In the genomic region with DNA sequence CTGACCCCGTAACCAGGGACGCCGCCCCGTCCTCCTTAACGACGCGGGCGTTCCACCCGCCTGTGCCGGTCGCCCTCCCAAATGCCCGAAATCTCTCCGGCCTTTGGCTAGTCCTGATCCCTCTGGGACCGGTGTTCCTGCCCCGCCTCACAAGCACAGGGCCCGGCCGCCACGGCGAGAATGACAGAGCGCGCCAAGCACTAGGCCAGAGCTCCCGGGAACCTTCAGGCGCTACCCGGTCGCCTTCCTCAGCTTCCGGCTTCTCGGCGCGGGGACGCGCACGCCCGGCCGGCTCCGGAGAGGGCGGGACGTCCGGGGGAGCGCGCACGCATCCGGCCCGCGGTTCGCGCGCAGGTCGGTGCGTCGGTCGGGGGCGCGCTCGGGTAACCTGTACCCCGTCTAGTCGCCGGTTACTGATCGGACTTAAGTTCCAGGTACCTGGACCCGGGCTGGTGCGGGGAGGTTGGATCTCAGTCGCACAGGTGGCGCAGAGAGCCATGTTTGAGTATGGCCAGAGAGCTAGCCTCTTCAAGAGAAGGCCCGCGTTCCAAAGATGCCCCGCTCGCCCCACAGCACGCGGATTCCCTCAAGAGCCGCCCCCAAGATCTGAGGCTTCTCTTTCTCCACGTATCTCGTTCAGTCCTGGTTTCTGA, we compare ENCODE assay signal across 8 mouse cellular contexts. TPM values are rescaled to one million over a fixed set of nuclear protein-coding genes. Genes with fewer than 3 reads are reported as not detected.
DNase-seq lines count a peak whose midpoint lies in the region; ATAC-seq and TF ChIP-seq lines count a peak whose summit lies in the region.

TSS of gene Babam2 (plus strand) at position 41 of the 653 bp plus-strand sequence.

- H3K27me3 ChIP-seq in C2C12 (ENCODE audit: control insufficient read depth, insufficient read depth, insufficient read length): no peaks in the 10 kb centered on the region
- no peaks in the 10 kb centered on the region for H3K27me3 ChIP-seq in erythroblast, embryonic 14.5 days (ENCODE audit: control insufficient read depth)
- no peaks in the 10 kb centered on the region for H3K27me3 ChIP-seq in heart, embryonic 12.5 days (replicated peaks)
- H3K27me3 ChIP-seq in kidney, postnatal 0 days (ENCODE audit: insufficient read depth, low read length): no peaks in the 10 kb centered on the region
- no peaks in the 10 kb centered on the region for H3K27me3 ChIP-seq in liver, embryonic 11.5 days (replicated peaks; ENCODE audit: control insufficient read depth, insufficient read depth, low read length)
- H3K27me3 ChIP-seq in stomach, embryonic 14.5 days (ENCODE audit: control insufficient read depth, insufficient read depth, low read length): no peaks in the 10 kb centered on the region

- no peak for TF ChIP-seq CTCF in C2C12 (IDR thresholded peaks at IDR 0.05; ENCODE audit: control insufficient read depth, insufficient read depth, insufficient read length)
- no peak for TF ChIP-seq CTCF in brain, embryonic 14.5 days (IDR thresholded peaks at IDR 0.05; ENCODE audit: borderline replicate concordance, extremely low read depth, insufficient read depth, insufficient read length)
- no peak for TF ChIP-seq CTCF in kidney, postnatal 0 days (IDR thresholded peaks at IDR 0.05; ENCODE audit: low read depth)

- H3K4me2 ChIP-seq in heart, embryonic 12.5 days: peak within 1 kb of the TSS; percentile 85
- H3K4me2 ChIP-seq in kidney, postnatal 0 days (ENCODE audit: low read length): peak within 1 kb of the TSS; percentile 81
- H3K4me2 ChIP-seq in liver, embryonic 11.5 days: peak within 1 kb of the TSS; percentile 69
- H3K4me2 ChIP-seq in stomach, embryonic 14.5 days (replicated peaks; ENCODE audit: low read depth, low read length): peak within 1 kb of the TSS; percentile 67

- DNase-seq in brain, embryonic 14.5 days (ENCODE audit: low read depth): peak; percentile 96
- DNase-seq in kidney, postnatal 0 days (ENCODE audit: low spot score): peak; percentile 91
- DNase-seq in liver, embryonic 11.5 days (ENCODE audit: low spot score): peak; percentile 98
- peak; percentile 96 for DNase-seq in naive thymus-derived CD4-positive, alpha-beta T cell, adult 2 months (ENCODE audit: low read depth)

- WGBS in heart, embryonic 12.5 days: under 1% methylated on average over 70 of the region's 71 CpGs
- WGBS in kidney, postnatal 0 days: under 1% methylated on average over 71 of the region's 71 CpGs
- WGBS in liver, embryonic 11.5 days: under 1% methylated on average over 71 of the region's 71 CpGs
- WGBS in stomach, embryonic 14.5 days: under 1% methylated on average over 71 of the region's 71 CpGs

- H3K79me3 ChIP-seq in C2C12 (ENCODE audit: low read depth): peaks cover 2% of the 10 kb centered on the region

- peaks cover 61% of the 10 kb centered on the region for H3K4me1 ChIP-seq in erythroblast, embryonic 14.5 days (ENCODE audit: control insufficient read depth)
- peaks cover 4% of the 10 kb centered on the region; the same call in 1 of the 2 replicates for H3K4me1 ChIP-seq in heart, embryonic 12.5 days (replicated peaks)
- H3K4me1 ChIP-seq in kidney, postnatal 0 days (replicated peaks; ENCODE audit: insufficient read depth, low read length): no peaks in the 10 kb centered on the region
- H3K4me1 ChIP-seq in liver, embryonic 11.5 days (replicated peaks; ENCODE audit: control insufficient read depth, insufficient read depth, low read length): peaks cover 2% of the 10 kb centered on the region; the same call in 1 of the 2 replicates
- 0 out of 2 replicates have a peak, but pooled peaks cover 11% of the 10 kb centered on the region for H3K4me1 ChIP-seq in stomach, embryonic 14.5 days (ENCODE audit: control insufficient read depth, insufficient read depth, low read length)

- peak within 1 kb of the TSS; percentile 59 for H3K4me3 ChIP-seq in C2C12 (ENCODE audit: insufficient read depth, poor library complexity, severe bottlenecking)
- H3K4me3 ChIP-seq in erythroblast, embryonic 14.5 days (replicated peaks): peak within 1 kb of the TSS; percentile 88
- peak within 1 kb of the TSS; percentile 90 for H3K4me3 ChIP-seq in heart, embryonic 12.5 days
- peak within 1 kb of the TSS; percentile 75 for H3K4me3 ChIP-seq in kidney, postnatal 0 days (replicated peaks; ENCODE audit: low read depth, low read length)
- H3K4me3 ChIP-seq in liver, embryonic 11.5 days (ENCODE audit: low read depth, low read length): peak within 1 kb of the TSS; percentile 81
- H3K4me3 ChIP-seq in stomach, embryonic 14.5 days (ENCODE audit: low read depth, low read length): peak within 1 kb of the TSS; percentile 68

- no peaks in the 10 kb centered on the region for H3K9me3 ChIP-seq in erythroblast, embryonic 14.5 days (ENCODE audit: control insufficient read depth, low read length)
- no peaks in the 10 kb centered on the region for H3K9me3 ChIP-seq in heart, embryonic 12.5 days (replicated peaks)
- H3K9me3 ChIP-seq in kidney, postnatal 0 days (replicated peaks; ENCODE audit: low read length): no peaks in the 10 kb centered on the region
- no peaks in the 10 kb centered on the region for H3K9me3 ChIP-seq in liver, embryonic 11.5 days (ENCODE audit: control insufficient read depth, low read length)
- no peaks in the 10 kb centered on the region for H3K9me3 ChIP-seq in stomach, embryonic 14.5 days (ENCODE audit: control insufficient read depth, low read depth, low read length)

- peak; percentile 96 for ATAC-seq in heart, embryonic 12.5 days (ENCODE audit: insufficient number of reproducible peaks, low FRiP score)
- ATAC-seq in kidney, postnatal 0 days (replicated peaks; ENCODE audit: low FRiP score, low read depth): peak; percentile 94
- peak; percentile 90 for ATAC-seq in liver, embryonic 11.5 days (replicated peaks; ENCODE audit: low FRiP score)
- peak; percentile 92 for ATAC-seq in stomach, embryonic 14.5 days (ENCODE audit: insufficient number of reproducible peaks, insufficient read depth, low FRiP score, low read depth)

- H3K9ac ChIP-seq in heart, embryonic 12.5 days: peak within 1 kb of the TSS; percentile 89
- peak within 1 kb of the TSS; percentile 86 for H3K9ac ChIP-seq in kidney, postnatal 0 days (ENCODE audit: low read depth, low read length)
- peak within 1 kb of the TSS; percentile 83 for H3K9ac ChIP-seq in liver, embryonic 11.5 days (ENCODE audit: low read depth, low read length)
- H3K9ac ChIP-seq in stomach, embryonic 14.5 days (replicated peaks; ENCODE audit: low read depth, low read length): peak within 1 kb of the TSS; percentile 75

- H3K79me2 ChIP-seq in C2C12 (ENCODE audit: control insufficient read depth, insufficient read depth): peaks cover 8% of the 10 kb centered on the region

- H3K36me3 ChIP-seq in C2C12 (ENCODE audit: control insufficient read depth, insufficient read depth): peaks cover 4% of the 10 kb centered on the region
- peaks cover 20% of the 10 kb centered on the region for H3K36me3 ChIP-seq in erythroblast, embryonic 14.5 days (ENCODE audit: control insufficient read depth)
- peaks cover 9% of the 10 kb centered on the region; the same call in 1 of the 2 replicates for H3K36me3 ChIP-seq in heart, embryonic 12.5 days
- H3K36me3 ChIP-seq in kidney, postnatal 0 days (ENCODE audit: insufficient read depth, low read length): no peaks in the 10 kb centered on the region
- no peaks in the 10 kb centered on the region for H3K36me3 ChIP-seq in liver, embryonic 11.5 days (ENCODE audit: control insufficient read depth, insufficient read depth, low read length)
- no peaks in the 10 kb centered on the region for H3K36me3 ChIP-seq in stomach, embryonic 14.5 days (ENCODE audit: control insufficient read depth, insufficient read depth, low read length)

- H3K27ac ChIP-seq in heart, embryonic 12.5 days (ENCODE audit: poor library complexity, severe bottlenecking): peak within 1 kb of the TSS; percentile 93
- peak within 1 kb of the TSS; percentile 98 for H3K27ac ChIP-seq in kidney, postnatal 0 days
- peak within 1 kb of the TSS; percentile 95 for H3K27ac ChIP-seq in liver, embryonic 11.5 days (ENCODE audit: low read depth, low read length)
- H3K27ac ChIP-seq in stomach, embryonic 14.5 days (ENCODE audit: low read length): peak within 1 kb of the TSS; percentile 95

- peak; percentile 87 for TF ChIP-seq POLR2A in brain, embryonic 14.5 days (IDR thresholded peaks at IDR 0.05; ENCODE audit: borderline replicate concordance, extremely low read depth, insufficient read depth, insufficient read length, poor library complexity, severe bottlenecking)

- H3ac ChIP-seq in C2C12 (ENCODE audit: control insufficient read depth, insufficient read length, low read depth): peak within 1 kb of the TSS; percentile 79

TF ChIP-seq in C2C12, 6 proteins besides CTCF, POLR2A, EP300 and RAD21:
- TF ChIP-seq MAX (IDR thresholded peaks at IDR 0.05) (peak; percentile 80), USF1 (IDR thresholded peaks at IDR 0.05; ENCODE audit: low read depth) (no peak)

RNA-seq across cellular contexts. Expression of gene Babam2, which starts in this region (rescaled TPM):
- polyA plus RNA-seq in C2C12 (2012; fragmentation: generic; extraction: Trizol): 36.0 TPM
- 31.5 and 33.3 TPM in 2 replicates for polyA plus RNA-seq in brain, embryonic 14.5 days (2012; rRNA removed)
- polyA plus RNA-seq in erythroblast, embryonic 14.5 days (2012): 7.0 and 9.5 TPM in 2 replicates
- 45.6 and 49.4 TPM in 2 replicates for polyA plus RNA-seq in heart, embryonic 12.5 days (2016; fragmentation: Nextera tagmentation; extraction: Ambion mirVana)
- 82.7 and 90.2 TPM in 2 replicates for polyA plus RNA-seq in kidney, postnatal 0 days (2015; fragmentation: Nextera tagmentation; extraction: Ambion mirVana)
- polyA plus RNA-seq in liver, embryonic 11.5 days (2014; fragmentation: Nextera tagmentation; extraction: Ambion mirVana): 46.2 and 47.4 TPM in 2 replicates
- 59.6 and 62.9 TPM in 2 replicates for polyA plus RNA-seq in stomach, embryonic 14.5 days (2014; fragmentation: Nextera tagmentation; extraction: Ambion mirVana)

Comparison
In these comparisons a context has a peak if more than half of its experiments do, and no peak if none do; other contexts are left out.
1. Peak in every context shown above with its lines: DNase-seq, ATAC-seq, H3K4me3 ChIP-seq and H3K27ac ChIP-seq.